Mouse (Mus musculus) intestine, embryonic 15.5 days (tissue): ENCODE measurements around the gene Hist1h2bh. TPM values are rescaled to one million over a fixed set of nuclear protein-coding genes. Genes with fewer than 3 reads are reported as not detected.
"Not testable (repeated sequence)": the region's sequence is repeated elsewhere in the genome, so short reads cannot be mapped to it uniquely, and the experiment has no call there.

Experiments used
- ATAC-seq: fragments of 200-750 bp; cut with Nextera tagmentation; 2 replicates; pipeline ENCODE4 v1.8.0; 2017; ENCODE audit warnings: moderate TSS enrichment, moderate library complexity
- H3K27ac ChIP-seq: fragments of 300-500 bp; sonication (generic); 2 replicates; pipeline ENCODE4 v1.5.1; 2015; ENCODE audit warnings: mild to moderate bottlenecking, inconsistent platforms
- H3K27me3 ChIP-seq: fragments of 300-500 bp; sonication (generic); replicated peaks from 2 replicates; pipeline ENCODE4 v1.6.1; 2015; ENCODE audit warnings: inconsistent platforms
- H3K36me3 ChIP-seq: fragments of 300-500 bp; sonication (generic); 2 replicates; pipeline ENCODE4 v1.6.1; 2015; ENCODE audit warnings: inconsistent platforms
- H3K4me1 ChIP-seq: fragments of 300-500 bp; sonication (generic); replicated peaks from 2 replicates; pipeline ENCODE4 v1.6.1; 2015; ENCODE audit warnings: inconsistent platforms
- H3K4me2 ChIP-seq: fragments of 300-500 bp; sonication (generic); replicated peaks from 2 replicates; pipeline ENCODE4 v1.6.1; 2015; ENCODE audit warnings: mild to moderate bottlenecking, inconsistent platforms
- H3K4me3 ChIP-seq: fragments of 300-500 bp; sonication (generic); replicated peaks from 2 replicates; pipeline ENCODE4 v1.5.1; 2015; ENCODE audit warnings: inconsistent platforms
- H3K9ac ChIP-seq: fragments of 300-500 bp; sonication (generic); 2 replicates; pipeline ENCODE4 v1.6.1; 2015; ENCODE audit warnings: inconsistent platforms
- H3K9me3 ChIP-seq: fragments of 300-500 bp; sonication (generic); 2 replicates; pipeline ENCODE4 v1.6.1; 2016; ENCODE audit warnings: inconsistent platforms
- WGBS: fragments of 180-500 bp; shearing (Covaris S2); methylation state at CpG from one replicate; pipeline ENCODE4 v1.1.7; 2015; 5-methylcytosine and 5-hydroxymethylcytosine counted together
- polyA plus RNA-seq: library from polyadenylated mRNA; unstranded; fragments of >200 nt; fragmentation: Nextera tagmentation; extraction: Ambion mirVana; gene quantifications from 2 replicates; pipeline ENCODE4 v1.2.1, GENCODE M21; 2015

Hist1h2bh gene
- 1.1 and 1.3 TPM in 2 replicates for polyA plus RNA-seq

GRCm38 (mm10) chr13:23542999-23543607 is at the start of gene Hist1h2bh:
Gene Hist1h2bh (minus strand): TSS chr13:23543392.
- peak within 1 kb of the TSS; percentile 67 for H3K4me2 ChIP-seq
- not testable (repeated sequence) for H3K9me3 ChIP-seq, H3K27me3 ChIP-seq, H3K36me3 ChIP-seq, H3K4me1 ChIP-seq
- H3K27ac ChIP-seq: peak within 1 kb of the TSS; percentile 87
- under 1% methylated on average over 37 of the region's 42 CpGs for WGBS
- peak within 1 kb of the TSS; percentile 45 for H3K9ac ChIP-seq
- H3K4me3 ChIP-seq: peak within 1 kb of the TSS; percentile 44
- peak; percentile 95 for ATAC-seq

- WGBS: 84% methylated on average over 7 of the region's 7 CpGs
- H3K4me1 ChIP-seq: 0 out of 2 replicates have a peak, but pooled peaks cover 4% of the 10 kb centered on the region
- no peak overlapping the region for H3K9ac ChIP-seq
- no peaks in the 10 kb centered on the region for H3K36me3 ChIP-seq
- H3K4me2 ChIP-seq: no peak overlapping the region
- no peaks in the 10 kb centered on the region for H3K27me3 ChIP-seq
- no peaks in the 10 kb centered on the region for H3K9me3 ChIP-seq
- no peak for ATAC-seq
- peak overlapping the region; percentile 68 for H3K27ac ChIP-seq
- H3K4me3 ChIP-seq: no peak overlapping the region
Observed at GRCm38 (mm10) chr13:23592614-23593013, 49.4 kb upstream of the Hist1h2bh start.

- H3K4me3 ChIP-seq, H3K4me1 ChIP-seq, H3K36me3 ChIP-seq, H3K27ac ChIP-seq, ATAC-seq, H3K27me3 ChIP-seq, H3K9ac ChIP-seq, H3K4me2 ChIP-seq, H3K9me3 ChIP-seq: not testable (repeated sequence)
- 86% methylated on average over 7 of the region's 7 CpGs for WGBS
Observed at GRCm38 (mm10) chr13:23591886-23592285, 48.7 kb upstream of the Hist1h2bh start.

GRCm38 (mm10) chr13:23591206-23591605 is 48.0 kb upstream of the Hist1h2bh start:
- H3K27me3 ChIP-seq: no peaks in the 10 kb centered on the region
- WGBS: 93% methylated on average over 7 of the region's 7 CpGs
- no peak overlapping the region for H3K4me2 ChIP-seq
- H3K4me3 ChIP-seq: no peak overlapping the region
- H3K27ac ChIP-seq: no peak overlapping the region
- ATAC-seq: no peak
- no peaks in the 10 kb centered on the region for H3K36me3 ChIP-seq
- 0 out of 2 replicates have a peak, but pooled peaks cover 8% of the 10 kb centered on the region for H3K4me1 ChIP-seq
- no peak overlapping the region for H3K9ac ChIP-seq
- H3K9me3 ChIP-seq: no peaks in the 10 kb centered on the region

GRCm38 (mm10) chr13:23586940-23587225 is 43.7 kb upstream of the Hist1h2bh start:
- ATAC-seq: no peak
- no peaks in the 10 kb centered on the region for H3K36me3 ChIP-seq
- H3K27ac ChIP-seq: peak overlapping the region; percentile 87
- H3K27me3 ChIP-seq: no peaks in the 10 kb centered on the region
- H3K4me1 ChIP-seq: peaks cover 15% of the 10 kb centered on the region; the same call in 1 of the 2 replicates
- H3K4me2 ChIP-seq: peak overlapping the region; percentile 63
- H3K9ac ChIP-seq: peak overlapping the region; percentile 44
- 0% methylated on average over 1 of the region's 1 CpGs for WGBS
- H3K9me3 ChIP-seq: no peaks in the 10 kb centered on the region
- H3K4me3 ChIP-seq: peak overlapping the region; percentile 23

GRCm38 (mm10) chr13:23586099-23586939 is 43.1 kb upstream of the Hist1h2bh start:
- H3K27me3 ChIP-seq: no peaks in the 10 kb centered on the region
- H3K9me3 ChIP-seq: no peaks in the 10 kb centered on the region
- H3K4me3 ChIP-seq: peak overlapping the region; percentile 23
- peak overlapping the region; percentile 63 for H3K4me2 ChIP-seq
- ATAC-seq: 0 out of 2 replicates have a peak, but pooled peaks have one; percentile 11
- WGBS: 2% methylated on average over 22 of the region's 22 CpGs
- H3K4me1 ChIP-seq: peaks cover 16% of the 10 kb centered on the region; the same call in 1 of the 2 replicates
- H3K27ac ChIP-seq: peak overlapping the region; percentile 87
- no peaks in the 10 kb centered on the region for H3K36me3 ChIP-seq
- H3K9ac ChIP-seq: peak overlapping the region; percentile 44

- H3K9me3 ChIP-seq, H3K36me3 ChIP-seq, H3K27me3 ChIP-seq: not testable (repeated sequence)
- Histone ChIP-seq H3K9ac (peak overlapping the region; percentile 51), H3K4me3 (peak overlapping the region; percentile 45), H3K27ac (peak overlapping the region; percentile 96), H3K4me1 (peaks cover 16% of the 10 kb centered on the region; the same call in 1 of the 2 replicates), H3K4me2 (peak overlapping the region; percentile 68)
- under 1% methylated on average over 30 of the region's 36 CpGs for WGBS
- peak; percentile 89 for ATAC-seq
Observed at GRCm38 (mm10) chr13:23585442-23586098, 42.4 kb upstream of the Hist1h2bh start.

- H3K9me3 ChIP-seq: no peaks in the 10 kb centered on the region
- peaks cover 16% of the 10 kb centered on the region; the same call in 1 of the 2 replicates for H3K4me1 ChIP-seq
- peak; percentile 18; the same call in 1 of the 2 replicates for ATAC-seq
- under 1% methylated on average over 21 of the region's 21 CpGs for WGBS
- no peaks in the 10 kb centered on the region for H3K27me3 ChIP-seq
- peak overlapping the region; percentile 45 for H3K4me3 ChIP-seq
- peak overlapping the region; percentile 68 for H3K4me2 ChIP-seq
- peak overlapping the region; percentile 96 for H3K27ac ChIP-seq
- no peaks in the 10 kb centered on the region for H3K36me3 ChIP-seq
- peak overlapping the region; percentile 51 for H3K9ac ChIP-seq
Observed at GRCm38 (mm10) chr13:23585029-23585441, 41.8 kb upstream of the Hist1h2bh start.

- no peaks in the 10 kb centered on the region for H3K36me3 ChIP-seq
- H3K27me3 ChIP-seq: no peaks in the 10 kb centered on the region
- peak overlapping the region; percentile 96 for H3K27ac ChIP-seq
- H3K4me1 ChIP-seq: peaks cover 16% of the 10 kb centered on the region; the same call in 1 of the 2 replicates
- peak overlapping the region; percentile 31; the same call in 1 of the 2 replicates for H3K9ac ChIP-seq
- H3K9me3 ChIP-seq: no peaks in the 10 kb centered on the region
- ATAC-seq: no peak
- 0 out of 2 replicates have a peak overlapping the region, but pooled peaks have one; percentile 45 for H3K4me3 ChIP-seq
- H3K4me2 ChIP-seq: peak overlapping the region; percentile 68
Observed at GRCm38 (mm10) chr13:23584331-23584730, 41.1 kb upstream of the Hist1h2bh start.

- peaks cover 16% of the 10 kb centered on the region; the same call in 1 of the 2 replicates for H3K4me1 ChIP-seq
- no peaks in the 10 kb centered on the region for H3K9me3 ChIP-seq
- no peaks in the 10 kb centered on the region for H3K36me3 ChIP-seq
- peak overlapping the region; percentile 6; the same call in 1 of the 2 replicates for H3K4me2 ChIP-seq
- H3K27ac ChIP-seq: peak overlapping the region; percentile 65
- no peak overlapping the region for H3K4me3 ChIP-seq
- no peak for ATAC-seq
- no peak overlapping the region for H3K9ac ChIP-seq
- H3K27me3 ChIP-seq: no peaks in the 10 kb centered on the region
Observed at GRCm38 (mm10) chr13:23583387-23584068, 40.3 kb upstream of the Hist1h2bh start.

- Histone ChIP-seq H3K9ac (peak overlapping the region; percentile 62), H3K4me3 (peak overlapping the region; percentile 51), H3K27me3 (no peaks in the 10 kb centered on the region), H3K27ac (peak overlapping the region; percentile 86), H3K36me3 (no peaks in the 10 kb centered on the region), H3K4me2 (peak overlapping the region; percentile 75), H3K9me3 (no peaks in the 10 kb centered on the region), H3K4me1 (peaks cover 16% of the 10 kb centered on the region; the same call in 1 of the 2 replicates)
- no peak for ATAC-seq
- WGBS: 11% methylated on average over 6 of the region's 6 CpGs
Observed at GRCm38 (mm10) chr13:23582219-23583056, 39.2 kb upstream of the Hist1h2bh start.
